Mouse (Mus musculus) midbrain, embryonic 15.5 days (tissue): ENCODE results near the gene E2f6. TPM values are rescaled to one million over a fixed set of nuclear protein-coding genes. Genes with fewer than 3 reads are reported as not detected.
A peak's percentile ranks its signal among the peaks of the same experiment; 100 is the strongest.

Experiments
- ATAC-seq: fragments of 200-750 bp; cut with Nextera tagmentation; replicated peaks from 2 replicates; pipeline ENCODE4 v1.8.0; 2017; ENCODE audit warnings: moderate TSS enrichment
- H3K27ac ChIP-seq: fragments of 300-500 bp; sonication (generic); 2 replicates; pipeline ENCODE4 v1.5.1; 2015; ENCODE audit warnings: mild to moderate bottlenecking, inconsistent platforms
- H3K27me3 ChIP-seq: fragments of 300-500 bp; sonication (generic); replicated peaks from 2 replicates; pipeline ENCODE4 v1.6.1; 2015; ENCODE audit warnings: inconsistent platforms
- H3K36me3 ChIP-seq: fragments of 300-500 bp; sonication (generic); replicated peaks from 2 replicates; pipeline ENCODE4 v1.6.1; 2015; ENCODE audit warnings: inconsistent platforms
- H3K4me1 ChIP-seq: fragments of 300-500 bp; sonication (generic); 2 replicates; pipeline ENCODE4 v1.6.1; 2015; ENCODE audit warnings: inconsistent platforms
- H3K4me2 ChIP-seq: fragments of 300-500 bp; sonication (generic); 2 replicates; pipeline ENCODE4 v1.6.1; 2015; ENCODE audit warnings: inconsistent platforms, mild to moderate bottlenecking, moderate library complexity
- H3K4me3 ChIP-seq: fragments of 300-500 bp; sonication (generic); 2 replicates; pipeline ENCODE4 v1.5.1; 2015; ENCODE audit warnings: mild to moderate bottlenecking, inconsistent platforms
- H3K9ac ChIP-seq: fragments of 300-500 bp; sonication (generic); 2 replicates; pipeline ENCODE4 v1.6.1; 2015; ENCODE audit warnings: mild to moderate bottlenecking, inconsistent platforms
- H3K9me3 ChIP-seq: fragments of 300-500 bp; sonication (generic); 2 replicates; pipeline ENCODE4 v1.6.1; 2016; ENCODE audit warnings: inconsistent platforms
- WGBS: fragments of 180-500 bp; shearing (Covaris S2); methylation state at CpG from one replicate; pipeline ENCODE4 v1.1.7; 2015; ENCODE audit warnings: mixed read lengths; 5-methylcytosine and 5-hydroxymethylcytosine counted together
- polyA plus RNA-seq: library from polyadenylated mRNA; unstranded; fragments of >200 nt; fragmentation: Nextera tagmentation; extraction: Ambion mirVana; gene quantifications from 2 replicates; pipeline ENCODE4 v1.2.1, GENCODE M21; 2015

The E2f6 gene
- polyA plus RNA-seq, 1 experiment from 2014 or later: 29.8 TPM

GRCm38 (mm10) chr12:16870405-16871068, 59.8 kb downstream of the E2f6 start:
- Histone ChIP-seq H3K9me3 (no peaks in the 10 kb centered on the region), H3K4me1 (no peaks in the 10 kb centered on the region), H3K27ac (no peak overlapping the region), H3K4me3 (no peak overlapping the region), H3K27me3 (no peaks in the 10 kb centered on the region), H3K4me2 (no peak overlapping the region), H3K9ac (no peak overlapping the region), H3K36me3 (no peaks in the 10 kb centered on the region)
- 57% methylated on average over 8 of the region's 8 CpGs for WGBS
- no peak for ATAC-seq

GRCm38 (mm10) chr12:16872006-16872405, 61.2 kb downstream of the E2f6 start:
- Histone ChIP-seq H3K4me1 (no peaks in the 10 kb centered on the region), H3K36me3 (no peaks in the 10 kb centered on the region), H3K27me3 (no peaks in the 10 kb centered on the region), H3K4me2 (no peak overlapping the region), H3K27ac (no peak overlapping the region), H3K4me3 (no peak overlapping the region), H3K9me3 (no peaks in the 10 kb centered on the region), H3K9ac (no peak overlapping the region)
- ATAC-seq: no peak
- WGBS: 100% methylated on average over 1 of the region's 1 CpGs

DNA sequence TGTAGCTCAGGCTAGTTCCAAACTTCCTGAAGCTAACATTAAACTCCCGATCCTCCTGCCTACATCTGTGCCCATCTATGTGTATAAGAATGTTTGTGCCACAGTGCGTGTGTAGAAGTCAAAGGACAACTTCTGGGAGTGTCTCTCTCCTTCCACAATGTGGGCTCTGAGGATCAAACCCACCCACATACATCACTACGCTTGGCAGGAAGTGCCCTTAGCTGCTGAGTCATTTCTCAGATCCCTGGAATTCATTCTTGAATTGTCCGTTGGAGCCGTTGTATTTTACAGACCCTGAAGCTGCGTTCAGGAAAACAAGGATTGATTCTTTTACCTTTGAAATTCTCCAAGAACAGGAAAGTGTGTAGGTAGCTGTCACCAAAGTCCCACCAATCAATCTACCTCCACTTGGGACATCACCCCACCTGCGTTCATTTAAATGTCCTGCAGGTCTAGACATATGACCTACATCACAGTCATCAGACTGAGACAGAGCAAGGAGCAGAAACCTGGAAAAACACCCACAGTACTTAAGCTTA, 62.2 kb downstream of the E2f6 start:
- Histone ChIP-seq H3K9me3 (no peaks in the 10 kb centered on the region), H3K36me3 (no peaks in the 10 kb centered on the region), H3K4me1 (no peaks in the 10 kb centered on the region), H3K27me3 (no peaks in the 10 kb centered on the region), H3K27ac (no peak overlapping the region), H3K4me3 (no peak overlapping the region), H3K4me2 (no peak overlapping the region), H3K9ac (no peak overlapping the region)
- 89% methylated on average over 7 of the region's 7 CpGs for WGBS
- no peak for ATAC-seq

GRCm38 (mm10) chr12:16873549-16873948, 62.8 kb downstream of the E2f6 start:
- no peak overlapping the region for H3K27ac ChIP-seq
- no peaks in the 10 kb centered on the region for H3K9me3 ChIP-seq
- no peak overlapping the region for H3K9ac ChIP-seq
- no peaks in the 10 kb centered on the region for H3K4me1 ChIP-seq
- no peaks in the 10 kb centered on the region for H3K36me3 ChIP-seq
- WGBS: 90% methylated on average over 7 of the region's 7 CpGs
- H3K4me2 ChIP-seq: no peak overlapping the region
- H3K27me3 ChIP-seq: no peaks in the 10 kb centered on the region
- no peak for ATAC-seq
- no peak overlapping the region for H3K4me3 ChIP-seq

- WGBS: 73% methylated on average over 2 of the region's 2 CpGs
- no peak overlapping the region for H3K9ac ChIP-seq
- H3K27me3 ChIP-seq: no peaks in the 10 kb centered on the region
- H3K4me3 ChIP-seq: no peak overlapping the region
- H3K36me3 ChIP-seq: no peaks in the 10 kb centered on the region
- no peak overlapping the region for H3K27ac ChIP-seq
- no peak for ATAC-seq
- H3K4me2 ChIP-seq: no peak overlapping the region
- H3K9me3 ChIP-seq: no peaks in the 10 kb centered on the region
- H3K4me1 ChIP-seq: no peaks in the 10 kb centered on the region
Observed at GRCm38 (mm10) chr12:16874086-16874485, 63.3 kb downstream of the E2f6 start.

- ATAC-seq: no peak
- no peak overlapping the region for H3K4me2 ChIP-seq
- no peak overlapping the region for H3K9ac ChIP-seq
- WGBS: 78% methylated on average over 4 of the region's 4 CpGs
- H3K27ac ChIP-seq: no peak overlapping the region
- no peaks in the 10 kb centered on the region for H3K9me3 ChIP-seq
- H3K36me3 ChIP-seq: no peaks in the 10 kb centered on the region
- H3K4me1 ChIP-seq: no peaks in the 10 kb centered on the region
- no peak overlapping the region for H3K4me3 ChIP-seq
- no peaks in the 10 kb centered on the region for H3K27me3 ChIP-seq
Observed at GRCm38 (mm10) chr12:16875269-16875668, 64.5 kb downstream of the E2f6 start.

- ATAC-seq: 0 out of 2 replicates have a peak, but pooled peaks have one; percentile 33
- no peaks in the 10 kb centered on the region for H3K9me3 ChIP-seq
- 72% methylated on average over 7 of the region's 7 CpGs for WGBS
Observed at GRCm38 (mm10) chr12:16875678-16876077, 64.9 kb downstream of the E2f6 start.

DNA sequence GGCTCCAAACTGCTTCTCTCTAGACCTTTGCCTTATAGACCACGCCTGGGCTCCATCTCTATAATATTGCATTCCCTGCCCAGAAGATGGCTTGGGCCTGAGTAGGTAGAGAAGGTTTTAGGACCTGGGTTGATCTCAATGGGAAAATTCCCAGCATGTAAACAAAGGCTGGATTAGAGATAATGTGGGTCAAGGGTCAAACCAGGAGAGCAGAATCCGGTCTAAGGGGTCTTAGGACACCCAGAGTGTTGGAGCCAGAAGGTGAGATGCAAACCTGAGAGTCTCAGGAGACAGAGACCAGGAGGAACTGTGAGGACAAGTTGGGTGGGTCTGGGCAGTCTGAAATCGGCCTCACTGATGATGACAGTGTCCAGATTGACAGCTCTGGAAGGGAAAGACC, 65.9 kb downstream of the E2f6 start:
- WGBS: 46% methylated on average over 3 of the region's 3 CpGs
- no peak for ATAC-seq

More at GRCm38 (mm10) chr12:16875678-16876077, 64.9 kb downstream of the E2f6 start:
- Histone ChIP-seq H3K27ac (no peak overlapping the region), H3K27me3 (no peaks in the 10 kb centered on the region), H3K9ac (no peak overlapping the region), H3K4me2 (no peak overlapping the region), H3K4me3 (no peak overlapping the region), H3K4me1 (no peaks in the 10 kb centered on the region), H3K36me3 (no peaks in the 10 kb centered on the region)

DNA sequence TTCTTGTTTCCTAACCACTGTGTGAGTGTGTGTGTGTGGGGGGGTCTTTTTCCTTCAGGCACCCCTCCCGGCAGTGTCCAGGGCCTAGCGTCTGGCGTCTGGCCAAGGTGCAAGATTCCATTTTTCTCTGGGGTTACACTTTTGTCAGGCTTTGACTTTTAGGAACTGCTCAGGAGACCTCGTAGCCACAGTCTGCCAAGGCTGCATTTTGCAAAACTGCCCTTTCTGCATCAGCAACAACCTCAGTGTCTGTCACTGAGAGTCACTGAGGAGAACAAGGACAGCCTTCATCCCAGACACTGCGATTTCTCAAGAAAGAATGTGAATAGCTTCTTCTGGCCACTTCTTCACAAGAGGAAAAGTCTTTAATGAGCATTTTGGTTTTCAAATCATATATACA, 66.4 kb downstream of the E2f6 start:
- H3K36me3 ChIP-seq: no peaks in the 10 kb centered on the region
- no peak overlapping the region for H3K4me2 ChIP-seq
- H3K9me3 ChIP-seq: no peaks in the 10 kb centered on the region
- no peaks in the 10 kb centered on the region for H3K27me3 ChIP-seq
- H3K9ac ChIP-seq: no peak overlapping the region
- H3K4me1 ChIP-seq: no peaks in the 10 kb centered on the region
- no peak overlapping the region for H3K4me3 ChIP-seq
- H3K27ac ChIP-seq: no peak overlapping the region
- 55% methylated on average over 5 of the region's 5 CpGs for WGBS
- ATAC-seq: no peak

More for the DNA sequence above, 65.9 kb downstream of the E2f6 start:
- Histone ChIP-seq H3K9ac (no peak overlapping the region), H3K4me1 (no peaks in the 10 kb centered on the region), H3K27me3 (no peaks in the 10 kb centered on the region), H3K27ac (no peak overlapping the region), H3K36me3 (no peaks in the 10 kb centered on the region), H3K4me2 (no peak overlapping the region), H3K4me3 (no peak overlapping the region), H3K9me3 (no peaks in the 10 kb centered on the region)

GRCm38 (mm10) chr12:16877679-16878078, 66.9 kb downstream of the E2f6 start:
- Histone ChIP-seq H3K36me3 (no peaks in the 10 kb centered on the region), H3K9me3 (no peaks in the 10 kb centered on the region), H3K27ac (no peak overlapping the region), H3K27me3 (no peaks in the 10 kb centered on the region), H3K9ac (no peak overlapping the region), H3K4me3 (no peak overlapping the region), H3K4me1 (no peaks in the 10 kb centered on the region), H3K4me2 (no peak overlapping the region)
- WGBS: 39% methylated on average over 1 of the region's 1 CpGs
- no peak for ATAC-seq

DNA sequence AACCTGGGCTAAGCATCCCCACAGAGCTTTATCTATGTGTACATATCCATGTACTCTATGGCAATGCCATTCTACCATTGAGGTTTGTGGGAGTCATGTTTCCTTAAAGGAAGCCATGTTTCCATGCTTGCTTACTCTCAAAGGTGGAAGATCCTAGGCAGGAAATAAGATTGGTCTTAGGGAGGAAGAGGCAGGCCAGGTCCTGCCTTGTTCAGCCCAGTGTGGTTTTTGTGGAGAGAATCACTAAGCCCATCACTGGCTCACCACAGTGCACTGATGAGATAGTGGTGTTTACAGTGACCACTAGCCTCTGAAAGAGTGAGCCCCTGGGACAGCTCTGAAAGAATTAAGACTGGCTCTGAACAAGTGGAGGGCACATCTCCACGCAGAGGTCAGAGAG, 68.6 kb downstream of the E2f6 start:
- H3K36me3 ChIP-seq: no peaks in the 10 kb centered on the region
- no peak overlapping the region for H3K4me2 ChIP-seq
- H3K27me3 ChIP-seq: no peaks in the 10 kb centered on the region
- no peak overlapping the region for H3K27ac ChIP-seq
- H3K9me3 ChIP-seq: no peaks in the 10 kb centered on the region
- H3K4me1 ChIP-seq: no peaks in the 10 kb centered on the region
- WGBS: 84% methylated on average over 1 of the region's 1 CpGs
- H3K9ac ChIP-seq: no peak overlapping the region
- H3K4me3 ChIP-seq: no peak overlapping the region
- no peak for ATAC-seq

DNA sequence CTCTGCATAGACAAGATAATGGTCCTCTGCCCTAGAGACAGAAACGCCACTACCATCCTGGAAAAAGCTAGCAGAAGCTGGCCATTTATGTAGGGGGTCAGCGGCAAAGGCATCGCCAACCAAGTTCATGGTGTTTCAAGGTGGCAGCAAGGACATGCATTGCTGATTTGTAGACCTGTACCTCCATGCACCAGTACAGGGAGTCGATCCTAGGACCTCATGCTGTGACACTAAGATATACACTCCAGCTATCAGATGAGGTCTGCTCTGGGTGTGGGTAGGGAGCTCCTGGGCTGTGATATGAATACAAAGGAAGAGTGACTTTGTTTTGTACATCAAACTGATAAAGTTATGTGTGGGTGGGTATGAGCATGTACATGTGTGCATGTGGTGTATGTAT, 69.3 kb downstream of the E2f6 start:
- Histone ChIP-seq H3K36me3 (no peaks in the 10 kb centered on the region), H3K27ac (no peak overlapping the region), H3K4me1 (no peaks in the 10 kb centered on the region), H3K4me3 (no peak overlapping the region), H3K27me3 (no peaks in the 10 kb centered on the region), H3K4me2 (no peak overlapping the region), H3K9me3 (no peaks in the 10 kb centered on the region), H3K9ac (no peak overlapping the region)
- 92% methylated on average over 4 of the region's 4 CpGs for WGBS
- ATAC-seq: no peak

GRCm38 (mm10) chr12:16882442-16882841, 71.7 kb downstream of the E2f6 start:
- no peak overlapping the region for H3K4me3 ChIP-seq
- H3K4me2 ChIP-seq: no peak overlapping the region
- H3K27me3 ChIP-seq: no peaks in the 10 kb centered on the region
- no peaks in the 10 kb centered on the region for H3K36me3 ChIP-seq
- no peak for ATAC-seq
- 90% methylated on average over 3 of the region's 3 CpGs for WGBS
- H3K9ac ChIP-seq: no peak overlapping the region
- H3K27ac ChIP-seq: no peak overlapping the region
- no peaks in the 10 kb centered on the region for H3K9me3 ChIP-seq
- H3K4me1 ChIP-seq: no peaks in the 10 kb centered on the region
